Mouse (Mus musculus): ENCODE results near the gene Slc10a7.

DNA sequence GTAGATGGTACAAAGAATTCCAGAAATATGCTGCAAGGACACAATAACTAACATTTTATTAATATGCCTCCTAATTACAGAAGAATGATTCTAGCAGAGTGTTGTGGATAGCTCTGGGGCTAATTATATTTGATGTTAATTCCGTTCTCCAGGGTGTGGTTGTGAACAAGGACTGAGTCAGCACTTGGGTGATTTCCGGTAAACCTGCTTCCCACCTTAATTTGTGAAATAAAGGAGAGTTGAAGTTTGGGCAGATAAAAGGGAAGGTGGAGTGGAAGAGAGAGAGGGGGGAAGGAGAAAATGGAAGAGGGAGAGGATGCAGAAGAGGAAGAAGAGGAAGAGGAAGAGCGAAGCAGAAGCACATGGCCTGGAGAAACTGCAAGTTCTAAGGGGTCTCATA is 19.4 kb upstream of the Slc10a7 start:
- TF ChIP-seq CTCF (IDR thresholded peaks at IDR 0.05; ENCODE audit: insufficient read depth, low read depth, low read length), result no peak
- TF ChIP-seq POLR2A (IDR thresholded peaks at IDR 0.05; ENCODE audit: insufficient read depth, low read depth, low read length), result no peak

Measured in olfactory bulb, adult 2 months (tissue).